Mouse (Mus musculus) limb, embryonic 15.5 days (tissue): ENCODE results near the gene 9130230L23Rik. TPM values are rescaled to one million over a fixed set of nuclear protein-coding genes. Genes with fewer than 3 reads are reported as not detected.

Experiments
- ATAC-seq: fragments of 200-750 bp; cut with Nextera tagmentation; 2 replicates; pipeline ENCODE4 v1.8.0; 2017; ENCODE audit warnings: low read depth, moderate TSS enrichment; ENCODE audit not compliant: insufficient number of reproducible peaks, low FRiP score, low TSS enrichment
- H3K27ac ChIP-seq: fragments of 300-500 bp; sonication (generic); 2 replicates; pipeline ENCODE4 v1.5.1; 2015; ENCODE audit warnings: moderate library complexity, mild to moderate bottlenecking, inconsistent platforms
- H3K27me3 ChIP-seq: fragments of 300-500 bp; sonication (generic); 2 replicates; pipeline ENCODE4 v1.6.1; 2015; ENCODE audit warnings: inconsistent platforms
- H3K36me3 ChIP-seq: fragments of 300-500 bp; sonication (generic); 2 replicates; pipeline ENCODE4 v1.6.1; 2015; ENCODE audit warnings: inconsistent platforms
- H3K4me1 ChIP-seq: fragments of 300-500 bp; sonication (generic); 2 replicates; pipeline ENCODE4 v1.6.1; 2015; ENCODE audit warnings: inconsistent platforms
- H3K4me2 ChIP-seq: fragments of 300-500 bp; sonication (generic); 2 replicates; pipeline ENCODE4 v1.6.1; 2015; ENCODE audit warnings: mild to moderate bottlenecking, inconsistent platforms
- H3K4me3 ChIP-seq: fragments of 300-500 bp; sonication (generic); 2 replicates; pipeline ENCODE4 v1.5.1; 2015; ENCODE audit warnings: mild to moderate bottlenecking, inconsistent platforms
- H3K9ac ChIP-seq: fragments of 300-500 bp; sonication (generic); 2 replicates; pipeline ENCODE4 v1.6.1; 2015; ENCODE audit warnings: inconsistent platforms
- H3K9me3 ChIP-seq: fragments of 300-500 bp; sonication (generic); 2 replicates; pipeline ENCODE4 v1.6.1; 2016; ENCODE audit warnings: inconsistent platforms
- WGBS: fragments of 180-500 bp; shearing (Covaris S2); methylation state at CpG from one replicate; pipeline ENCODE4 v1.1.7; 2015; 5-methylcytosine and 5-hydroxymethylcytosine counted together
- polyA plus RNA-seq: library from polyadenylated mRNA; unstranded; fragments of >200 nt; fragmentation: Nextera tagmentation; extraction: Ambion mirVana; gene quantifications from 2 replicates; pipeline ENCODE4 v1.2.1, GENCODE M21; 2015

The 9130230L23Rik gene
- 0.10 TPM in 1 of 2 replicates, not detected in the other for polyA plus RNA-seq

DNA sequence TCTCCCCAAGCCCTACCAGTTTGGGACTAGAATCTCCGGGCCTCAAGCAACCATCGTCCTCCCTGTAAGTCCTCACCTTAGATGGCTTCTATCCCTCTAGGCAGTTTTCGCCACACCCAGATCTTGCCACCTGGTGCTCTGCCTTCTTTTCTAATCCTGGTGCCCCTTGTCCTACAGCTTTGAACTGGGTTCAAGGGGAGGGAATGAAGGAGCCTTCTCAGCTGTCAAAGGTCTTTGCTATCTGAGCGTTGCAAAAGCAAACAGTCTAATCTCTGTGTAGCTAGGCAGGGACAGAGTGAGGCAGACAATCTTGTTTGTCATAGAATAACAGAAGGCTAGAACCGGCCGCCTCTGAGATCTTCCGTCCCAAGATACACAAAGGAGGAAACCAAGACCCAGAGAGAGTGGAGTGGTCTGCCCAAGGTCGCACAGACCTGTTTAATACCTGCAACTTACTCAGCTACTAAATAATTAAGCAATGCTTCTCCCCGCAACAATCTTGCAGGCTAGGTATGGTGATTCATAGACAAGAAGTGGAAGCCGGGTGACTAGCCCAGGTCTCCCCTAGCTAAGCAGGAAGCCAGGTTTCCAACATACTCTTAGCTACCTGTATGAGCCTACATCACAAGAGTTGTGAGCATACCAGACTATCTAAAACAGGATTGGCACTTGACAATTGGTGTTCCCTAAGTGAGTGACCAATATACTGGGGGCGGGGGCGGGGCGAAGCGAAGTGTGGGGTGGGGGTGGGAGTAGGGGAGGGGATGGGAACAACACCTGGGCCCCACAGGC lies at the start of gene 9130230L23Rik:
Gene 9130230L23Rik, minus strand, starts transcription at position 152 of the 792 bp plus-strand sequence.
- Histone ChIP-seq H3K9me3 (no peaks in the 10 kb centered on the region), H3K4me2 (no peak within 1 kb of the TSS), H3K36me3 (no peaks in the 10 kb centered on the region), H3K9ac (no peak within 1 kb of the TSS), H3K27me3 (no peaks in the 10 kb centered on the region), H3K4me3 (no peak within 1 kb of the TSS), H3K4me1 (peaks cover 14% of the 10 kb centered on the region), H3K27ac (no peak within 1 kb of the TSS)
- no peak for ATAC-seq
- 69% methylated on average over 14 of the region's 14 CpGs for WGBS

DNA sequence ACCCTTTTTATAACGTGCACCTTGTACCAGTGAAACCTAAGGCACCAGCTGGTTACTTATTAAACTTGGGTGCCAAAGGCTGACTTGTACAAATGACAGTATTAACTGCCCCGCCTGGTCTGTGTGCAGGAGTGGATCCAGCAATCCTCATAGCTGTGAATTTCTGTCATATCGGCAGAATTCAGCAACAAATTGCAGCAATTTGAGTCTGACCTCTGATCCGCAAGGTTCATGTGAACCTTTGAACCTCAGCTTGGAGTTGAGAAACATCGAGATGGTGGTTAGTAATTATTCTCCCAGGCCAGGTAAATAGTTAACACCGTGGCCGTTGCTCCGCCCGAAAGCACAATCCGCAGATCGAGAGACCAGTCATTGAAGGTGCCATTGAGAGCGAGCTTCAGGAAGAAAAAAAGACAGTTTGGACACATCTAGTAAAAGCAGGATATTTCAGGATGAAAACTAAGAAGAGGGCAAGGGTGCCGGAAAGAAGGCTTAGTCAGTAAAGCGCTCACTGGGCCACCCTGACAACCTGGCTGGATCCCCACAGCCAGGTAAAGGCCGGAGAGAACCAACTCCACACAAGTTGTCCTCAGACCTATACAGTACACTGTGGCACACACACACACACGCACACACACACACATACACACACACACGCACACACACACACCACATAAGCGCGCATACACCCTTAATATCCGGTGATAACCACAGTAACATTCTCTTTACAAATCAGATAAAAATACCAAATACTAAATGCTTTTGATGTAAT lies 48.9 kb upstream of the 9130230L23Rik start:
- no peaks in the 10 kb centered on the region for H3K9me3 ChIP-seq
- no peak overlapping the region for H3K4me2 ChIP-seq
- H3K27me3 ChIP-seq, result no peaks in the 10 kb centered on the region
- no peaks in the 10 kb centered on the region for H3K4me1 ChIP-seq
- WGBS, result 82% methylated on average over 20 of the region's 20 CpGs
- no peak for ATAC-seq
- no peak overlapping the region for H3K4me3 ChIP-seq
- no peaks in the 10 kb centered on the region for H3K36me3 ChIP-seq
- H3K27ac ChIP-seq, result no peak overlapping the region
- no peak overlapping the region for H3K9ac ChIP-seq

DNA sequence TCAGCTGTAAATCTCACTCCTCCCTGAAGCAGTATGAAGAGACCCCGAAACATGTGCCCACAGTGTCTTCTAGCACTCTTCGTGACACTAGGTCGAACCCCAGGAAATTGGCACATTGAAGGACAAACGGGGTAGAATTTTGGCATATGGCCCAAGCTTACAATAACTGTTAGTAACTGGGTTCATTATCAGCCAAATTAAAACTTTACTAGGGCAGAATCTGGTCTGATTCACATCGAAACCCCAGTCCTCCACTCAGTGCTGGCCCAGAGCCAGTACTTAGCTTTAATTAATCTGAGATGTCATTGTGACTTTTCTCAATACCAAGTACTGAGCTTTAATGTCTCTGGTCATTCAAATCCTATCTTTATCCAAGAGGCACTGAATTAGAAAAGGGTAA lies 46.8 kb upstream of the 9130230L23Rik start:
- H3K27me3 ChIP-seq, result no peaks in the 10 kb centered on the region
- ATAC-seq, result no peak

DNA sequence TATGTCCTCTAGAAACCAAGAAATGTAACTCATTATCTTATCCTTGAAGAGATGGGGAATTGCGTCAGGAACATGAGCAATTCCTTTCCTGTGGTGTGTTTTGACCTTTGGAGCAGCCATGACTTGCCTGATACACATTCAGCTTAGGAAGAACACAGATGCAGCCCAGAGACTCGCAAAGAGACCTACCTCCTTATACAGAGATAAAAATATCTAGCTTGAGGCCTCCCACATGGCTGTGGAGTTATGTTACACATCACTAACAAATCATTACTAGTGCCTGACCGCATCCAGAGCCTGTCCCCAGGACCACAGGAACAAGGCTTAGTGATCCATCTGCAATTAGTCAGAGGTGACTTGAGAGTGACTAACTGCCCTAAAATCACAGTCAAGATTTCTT lies 42.3 kb upstream of the 9130230L23Rik start:
- Histone ChIP-seq H3K36me3 (no peaks in the 10 kb centered on the region), H3K4me3 (no peak overlapping the region), H3K9me3 (no peaks in the 10 kb centered on the region), H3K27me3 (no peaks in the 10 kb centered on the region), H3K9ac (no peak overlapping the region), H3K4me2 (no peak overlapping the region), H3K4me1 (no peaks in the 10 kb centered on the region), H3K27ac (no peak overlapping the region)
- no peak for ATAC-seq
- 66% methylated on average over 3 of the region's 3 CpGs for WGBS

More for the DNA sequence above, 46.8 kb upstream of the 9130230L23Rik start:
- H3K9me3 ChIP-seq, result no peaks in the 10 kb centered on the region
- H3K27ac ChIP-seq, result no peak overlapping the region
- 60% methylated on average over 5 of the region's 5 CpGs for WGBS
- no peaks in the 10 kb centered on the region for H3K36me3 ChIP-seq
- H3K4me3 ChIP-seq, result no peak overlapping the region
- no peak overlapping the region for H3K4me2 ChIP-seq
- H3K4me1 ChIP-seq, result no peaks in the 10 kb centered on the region
- H3K9ac ChIP-seq, result no peak overlapping the region

DNA sequence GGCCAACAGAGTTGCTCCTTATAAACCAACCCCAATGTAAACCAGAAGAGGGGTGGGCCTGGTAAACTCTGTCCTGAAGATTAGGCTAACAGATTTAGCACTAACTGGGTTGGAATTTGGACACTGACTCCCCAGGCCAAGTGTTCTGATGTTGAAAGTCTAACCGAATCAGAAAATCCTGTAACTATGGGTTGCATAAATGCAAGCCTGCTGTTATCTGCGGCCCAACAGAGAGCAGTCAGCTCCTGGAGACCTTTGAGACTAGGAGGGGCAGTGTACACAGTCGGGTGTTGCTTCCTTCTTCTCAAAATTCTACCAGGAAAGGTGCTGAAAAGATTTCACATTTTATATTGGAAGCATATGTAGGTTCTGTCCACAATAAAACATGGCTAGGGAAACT lies 39.8 kb upstream of the 9130230L23Rik start:
- Histone ChIP-seq H3K27ac (no peak overlapping the region), H3K4me3 (no peak overlapping the region), H3K4me2 (no peak overlapping the region), H3K4me1 (no peaks in the 10 kb centered on the region), H3K36me3 (no peaks in the 10 kb centered on the region), H3K9me3 (no peaks in the 10 kb centered on the region), H3K9ac (no peak overlapping the region), H3K27me3 (no peaks in the 10 kb centered on the region)
- ATAC-seq, result no peak
- 69% methylated on average over 3 of the region's 3 CpGs for WGBS

DNA sequence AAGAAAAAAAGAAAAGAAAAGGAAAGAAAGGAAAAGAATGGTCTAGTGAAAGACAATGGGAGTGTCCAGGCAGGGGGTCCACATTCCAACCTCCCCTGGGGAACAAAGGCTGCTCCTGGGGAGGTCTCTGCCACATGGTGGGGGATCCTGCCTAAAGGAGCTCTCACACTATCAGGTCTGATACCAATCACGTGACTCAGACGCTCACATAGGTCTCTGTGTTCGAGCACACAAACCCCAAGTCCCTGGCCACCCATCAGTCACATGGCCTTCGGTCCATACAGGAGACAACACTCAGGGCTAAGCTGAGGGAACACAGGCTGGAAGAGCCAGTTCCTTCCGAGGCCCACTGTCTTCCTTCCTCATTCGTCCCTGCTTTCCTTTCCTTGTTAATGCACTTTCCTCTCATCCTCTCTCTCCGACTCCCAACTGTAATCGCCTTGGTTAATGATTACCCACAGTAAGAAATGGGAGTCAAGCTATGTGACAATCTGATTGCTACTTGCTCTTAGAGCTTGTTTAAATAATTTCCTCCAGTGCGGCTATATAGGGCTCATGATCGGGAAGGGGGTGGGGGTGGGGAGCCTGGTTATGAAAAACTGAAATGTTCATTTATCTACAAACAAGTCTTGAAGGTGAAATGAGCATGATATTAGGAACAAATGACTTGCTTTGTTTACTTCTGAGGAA lies 38.7 kb upstream of the 9130230L23Rik start:
- H3K9me3 ChIP-seq, result no peaks in the 10 kb centered on the region
- no peak for ATAC-seq
- no peak overlapping the region for H3K4me2 ChIP-seq
- H3K9ac ChIP-seq, result no peak overlapping the region
- H3K36me3 ChIP-seq, result no peaks in the 10 kb centered on the region
- H3K4me1 ChIP-seq, result no peaks in the 10 kb centered on the region
- WGBS, result 74% methylated on average over 10 of the region's 10 CpGs
- no peak overlapping the region for H3K4me3 ChIP-seq
- H3K27ac ChIP-seq, result no peak overlapping the region
- H3K27me3 ChIP-seq, result no peaks in the 10 kb centered on the region

DNA sequence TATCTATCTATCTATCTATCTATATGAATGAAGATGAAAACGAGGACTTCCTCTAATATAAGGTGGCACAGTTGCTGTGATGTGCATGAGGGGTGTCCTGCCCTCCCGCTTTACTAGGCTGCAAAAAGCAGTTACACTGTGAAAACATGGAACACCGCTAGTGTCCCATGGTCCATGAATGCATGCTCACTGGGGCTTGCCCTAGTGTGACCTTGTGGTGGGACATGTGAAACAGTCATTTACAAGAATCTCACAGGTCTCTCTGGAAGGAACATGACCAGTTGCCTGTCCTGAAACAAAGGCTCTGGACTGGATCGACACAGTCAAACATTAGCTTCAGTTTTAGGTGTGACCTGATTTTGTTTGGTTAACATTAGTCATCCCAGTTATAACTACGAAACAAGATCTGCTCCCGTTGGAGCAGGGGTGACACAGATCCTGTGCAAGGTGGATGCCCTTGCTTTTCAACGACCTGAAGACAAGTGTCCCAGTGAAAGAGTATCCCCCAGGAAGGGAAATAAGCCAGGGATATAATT lies 36.7 kb upstream of the 9130230L23Rik start:
- H3K4me3 ChIP-seq, result no peak overlapping the region
- no peaks in the 10 kb centered on the region for H3K27me3 ChIP-seq
- 79% methylated on average over 7 of the region's 7 CpGs for WGBS

DNA sequence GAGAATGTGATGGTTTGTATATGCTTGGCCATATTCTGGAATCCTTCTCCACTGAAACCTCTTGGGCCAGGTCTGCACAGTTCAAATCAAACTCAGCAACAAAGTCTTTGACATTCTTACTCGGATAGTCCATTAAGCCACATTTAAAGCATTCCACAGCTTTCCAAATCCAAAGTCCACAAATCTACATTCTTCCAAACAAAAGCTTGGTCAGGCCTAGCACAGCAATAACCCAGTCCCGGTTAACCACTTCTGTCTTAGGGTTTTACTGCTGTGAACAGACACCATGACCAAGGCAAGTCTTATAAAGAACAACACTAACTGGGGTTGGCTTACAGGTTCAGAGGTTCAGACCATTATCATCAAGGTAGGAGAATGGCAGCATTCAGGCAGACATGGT lies 35.7 kb upstream of the 9130230L23Rik start:
- no peaks in the 10 kb centered on the region for H3K27me3 ChIP-seq
- H3K4me1 ChIP-seq, result no peaks in the 10 kb centered on the region
- H3K9me3 ChIP-seq, result no peaks in the 10 kb centered on the region
- H3K36me3 ChIP-seq, result no peaks in the 10 kb centered on the region
- H3K9ac ChIP-seq, result no peak overlapping the region
- H3K4me3 ChIP-seq, result no peak overlapping the region
- no peak overlapping the region for H3K4me2 ChIP-seq
- H3K27ac ChIP-seq, result no peak overlapping the region
- WGBS, result 90% methylated on average over 2 of the region's 2 CpGs
- no peak for ATAC-seq

More for the DNA sequence above, 36.7 kb upstream of the 9130230L23Rik start:
- H3K4me1 ChIP-seq, result no peaks in the 10 kb centered on the region
- no peak overlapping the region for H3K27ac ChIP-seq
- H3K4me2 ChIP-seq, result no peak overlapping the region
- H3K9ac ChIP-seq, result no peak overlapping the region
- H3K9me3 ChIP-seq, result no peaks in the 10 kb centered on the region
- no peaks in the 10 kb centered on the region for H3K36me3 ChIP-seq
- ATAC-seq, result no peak

DNA sequence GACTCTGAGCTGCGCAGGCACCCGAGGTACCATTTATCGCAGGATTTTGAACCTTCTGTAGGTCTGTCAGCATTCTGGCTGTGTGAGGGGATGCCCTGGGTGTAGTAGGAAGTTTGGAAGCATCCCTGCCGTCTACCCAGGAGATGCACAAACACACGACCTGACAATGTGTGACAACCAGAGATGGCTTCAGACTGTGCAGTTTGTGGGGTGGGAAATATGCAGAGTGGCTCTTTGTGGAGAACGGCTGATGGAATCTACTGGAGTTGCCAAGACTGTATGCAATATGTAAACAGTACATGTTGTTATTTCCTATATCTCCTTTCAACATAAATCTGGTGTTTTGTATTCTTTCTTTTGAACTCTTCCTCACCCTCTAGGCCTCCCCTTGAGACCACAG lies 33.0 kb upstream of the 9130230L23Rik start:
- H3K27ac ChIP-seq, result no peak overlapping the region
- H3K27me3 ChIP-seq, result no peaks in the 10 kb centered on the region
- no peaks in the 10 kb centered on the region for H3K4me1 ChIP-seq
- no peak overlapping the region for H3K4me3 ChIP-seq
- no peak overlapping the region for H3K9ac ChIP-seq
- 78% methylated on average over 6 of the region's 6 CpGs for WGBS
- H3K36me3 ChIP-seq, result no peaks in the 10 kb centered on the region
- no peak overlapping the region for H3K4me2 ChIP-seq
- no peaks in the 10 kb centered on the region for H3K9me3 ChIP-seq
- ATAC-seq, result no peak

DNA sequence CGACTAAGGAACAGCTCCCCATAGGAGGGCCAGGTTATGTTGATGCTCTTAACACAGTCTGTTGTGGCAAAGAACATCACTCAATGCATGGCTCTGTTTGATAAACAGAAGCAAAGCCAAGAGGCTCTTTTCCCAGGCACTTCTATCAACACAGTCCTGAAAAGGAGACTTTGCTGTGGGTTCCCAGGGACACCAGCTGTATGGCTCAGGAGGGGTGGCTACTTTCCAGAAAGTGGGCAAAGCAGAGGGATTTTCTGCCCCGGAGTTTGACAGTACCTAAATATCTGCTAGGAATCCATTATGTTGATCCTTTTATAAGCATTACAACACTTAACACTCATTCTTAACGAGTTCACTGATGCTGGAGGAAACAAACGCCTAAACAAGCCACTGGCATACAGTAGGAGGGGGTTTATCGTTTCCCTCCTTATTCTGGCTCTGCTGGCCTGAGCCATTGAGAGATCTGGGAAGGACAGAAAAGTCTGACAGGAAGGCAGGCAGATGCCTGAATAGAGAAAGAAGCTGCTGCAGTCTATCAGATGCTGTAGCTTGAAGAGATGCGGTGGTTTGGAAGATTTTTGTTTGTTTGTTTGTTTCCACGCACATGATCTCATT lies 32.5 kb upstream of the 9130230L23Rik start:
- Histone ChIP-seq H3K9ac (no peak overlapping the region), H3K4me2 (no peak overlapping the region), H3K27me3 (no peaks in the 10 kb centered on the region), H3K4me1 (no peaks in the 10 kb centered on the region), H3K27ac (no peak overlapping the region), H3K9me3 (no peaks in the 10 kb centered on the region), H3K4me3 (no peak overlapping the region), H3K36me3 (no peaks in the 10 kb centered on the region)
- 48% methylated on average over 7 of the region's 7 CpGs for WGBS
- ATAC-seq, result no peak

DNA sequence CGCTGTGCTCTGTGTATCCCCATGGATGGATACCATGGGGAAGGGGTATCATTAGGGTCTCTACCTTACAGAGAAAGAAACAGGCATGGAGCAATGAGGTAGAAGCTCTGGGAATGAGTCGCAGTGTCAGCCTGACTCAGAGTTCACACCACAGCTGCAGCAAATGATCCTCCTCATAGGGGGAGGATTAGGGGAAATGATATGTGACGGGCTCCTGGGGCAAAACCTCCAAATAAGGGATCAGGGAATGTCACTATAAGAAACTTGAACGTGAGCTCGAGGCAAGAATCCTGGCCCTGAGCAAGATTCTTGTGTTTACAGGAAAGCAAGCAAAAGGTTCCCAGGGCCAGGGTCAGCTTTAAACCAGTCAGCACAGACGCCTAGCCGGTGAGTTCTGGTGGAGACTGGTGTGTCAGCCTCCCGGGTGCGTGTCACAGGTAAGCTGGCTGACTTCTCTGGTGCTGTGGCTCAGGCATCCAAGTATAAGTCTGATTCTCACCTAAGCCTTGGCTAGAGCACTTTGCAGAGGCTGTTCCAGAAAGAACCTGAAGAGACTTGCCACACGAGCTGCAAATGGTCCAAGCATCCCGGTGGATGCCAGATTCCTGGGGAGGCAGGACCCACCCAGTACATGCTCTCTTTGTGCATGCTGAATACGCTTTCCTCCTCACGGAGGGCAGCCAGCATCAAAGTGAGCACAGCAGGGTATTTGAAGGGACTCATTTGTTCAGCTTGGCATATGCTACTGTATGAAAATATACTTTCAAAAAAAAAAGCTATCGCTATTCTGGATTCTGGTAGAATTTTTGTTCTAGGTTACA lies 30.5 kb upstream of the 9130230L23Rik start:
- Histone ChIP-seq H3K4me3 (no peak overlapping the region), H3K9ac (no peak overlapping the region), H3K4me1 (no peaks in the 10 kb centered on the region), H3K27ac (no peak overlapping the region), H3K36me3 (no peaks in the 10 kb centered on the region), H3K9me3 (no peaks in the 10 kb centered on the region), H3K4me2 (no peak overlapping the region), H3K27me3 (no peaks in the 10 kb centered on the region)
- whole genome bisulfite sequencing, result 52% methylated on average over 14 of the region's 14 CpGs
- ATAC-seq, result no peak
